Mouse (Mus musculus) liver, embryonic 14.5 days (tissue): ENCODE measurements around the gene Mxra7. TPM values are rescaled to one million over a fixed set of nuclear protein-coding genes. Genes with fewer than 3 reads are reported as not detected.

Experiments used
- ATAC-seq: fragments of 200-750 bp; cut with Nextera tagmentation; 2 replicates; pipeline ENCODE4 v1.8.0; 2017; ENCODE audit warnings: moderate number of reproducible peaks, mild to moderate bottlenecking, moderate library complexity; ENCODE audit not compliant: insufficient read depth
- DNase-seq, 3 experiments: peaks; one replicate each; pipeline ENCODE4 v3.0.0-alpha.2; 2012 to 2013; ENCODE audit warnings: low read depth in 3 of 3, low spot score in 3 of 3
- H3K27ac ChIP-seq: fragments of 300-500 bp; sonication (generic); 2 replicates; pipeline ENCODE4 v1.5.1; 2014; ENCODE audit warnings: moderate library complexity, mild to moderate bottlenecking, control low read depth, inconsistent platforms
- H3K27me3 ChIP-seq: fragments of 300-500 bp; sonication (generic); 2 replicates; pipeline ENCODE4 v1.6.1; 2014; ENCODE audit warnings: mild to moderate bottlenecking, low read length, moderate library complexity; ENCODE audit not compliant: control insufficient read depth, insufficient read depth
- H3K36me3 ChIP-seq: fragments of 300-500 bp; sonication (generic); replicated peaks from 2 replicates; pipeline ENCODE4 v1.6.1; 2014; ENCODE audit warnings: low read depth; ENCODE audit not compliant: control insufficient read depth, insufficient read depth
- H3K4me1 ChIP-seq, 2 experiments: fragments of 200-500 bp in 1 of 2; fragments of 300-500 bp in 1 of 2; sonication (generic) in 1 of 2; replicated peaks; 2 replicates each; pipeline ENCODE4 v1.6.1; 2012 to 2014; ENCODE audit warnings: antibody characterized with exemption in 1 of 2, inconsistent platforms in 1 of 2, low read length in 1 of 2; ENCODE audit not compliant: control insufficient read depth in 2 of 2, insufficient read depth in 2 of 2
- H3K4me2 ChIP-seq: fragments of 300-500 bp; sonication (generic); 2 replicates; pipeline ENCODE4 v1.6.1; 2014; ENCODE audit warnings: low read depth, mild to moderate bottlenecking, control low read depth, moderate library complexity
- H3K4me3 ChIP-seq, 2 experiments: fragments of 200-500 bp in 1 of 2; fragments of 300-500 bp in 1 of 2; sonication (generic) in 1 of 2; 2 replicates each; pipeline ENCODE4 v1.5.1; 2012 to 2014; ENCODE audit warnings: low read depth in 2 of 2, low read length in 2 of 2, mild to moderate bottlenecking in 2 of 2, control low read depth in 1 of 2, inconsistent platforms in 1 of 2, moderate library complexity in 1 of 2; ENCODE audit not compliant: insufficient read depth in 1 of 2
- H3K9ac ChIP-seq: fragments of 300-500 bp; sonication (generic); replicated peaks from 2 replicates; pipeline ENCODE4 v1.6.1; 2014; ENCODE audit warnings: mild to moderate bottlenecking, control low read depth, moderate library complexity
- H3K9me3 ChIP-seq: fragments of 300-500 bp; sonication (generic); 2 replicates; pipeline ENCODE4 v1.6.1; 2016; ENCODE audit warnings: low read length, mixed read lengths; ENCODE audit not compliant: control insufficient read depth
- CTCF ChIP-seq: IDR thresholded peaks from 2 replicates; pipeline ENCODE4 v1.5.1; 2016; ENCODE audit warnings: antibody characterized with exemption, low read depth, control low read depth
- EP300 ChIP-seq: IDR thresholded peaks from 2 replicates; pipeline ENCODE4 v1.6.1; 2016; ENCODE audit warnings: antibody characterized with exemption, low read depth
- WGBS: fragments of 180-500 bp; shearing (Covaris S2); extraction: QIAGEN DNeasy Blood & Tissue Kit; methylation state at CpG from one replicate; pipeline ENCODE4 v1.1.7; 2014; ENCODE audit not compliant: insufficient replicate concordance; 5-methylcytosine and 5-hydroxymethylcytosine counted together
- polyA plus RNA-seq, 2 experiments: library from polyadenylated mRNA; depleted of rRNA in 1 of 2; stranded (reverse) in 1 of 2; unstranded in 1 of 2; fragments of >200 nt; fragmentation: Nextera tagmentation in 1 of 2; extraction: Ambion mirVana in 1 of 2; gene quantifications; 2 replicates each; pipeline versions ENCODE4 v1.2.1 to v1.2.3; 2012 to 2014

Mxra7 gene
- polyA plus RNA-seq, 2 experiments = 1.1 to 1.3 TPM

GRCm38 (mm10) chr11:116818722-116819121 is 9.1 kb downstream of the Mxra7 start:
- H3K9me3 ChIP-seq = no peaks in the 10 kb centered on the region
- no peak overlapping the region for H3K27ac ChIP-seq
- H3K4me2 ChIP-seq = no peak overlapping the region
- no peak overlapping the region for H3K4me3 ChIP-seq
- TF ChIP-seq CTCF = no peak
- TF ChIP-seq EP300 = no peak
- H3K4me1 ChIP-seq = no peaks in the 10 kb centered on the region
- no peak overlapping the region for H3K9ac ChIP-seq
- H3K27me3 ChIP-seq = no peaks in the 10 kb centered on the region
- ATAC-seq = no peak
- H3K36me3 ChIP-seq = no peaks in the 10 kb centered on the region
- WGBS = 49% methylated on average over 8 of the region's 8 CpGs
- DNase-seq = no peak

- Histone ChIP-seq H3K4me1 (no peaks in the 10 kb centered on the region), H3K4me2 (no peak overlapping the region), H3K27ac (no peak overlapping the region), H3K27me3 (no peaks in the 10 kb centered on the region), H3K9me3 (no peaks in the 10 kb centered on the region), H3K4me3 (no peak overlapping the region), H3K9ac (no peak overlapping the region), H3K36me3 (no peaks in the 10 kb centered on the region)
- DNase-seq = no peak
- 66% methylated on average over 5 of the region's 5 CpGs for WGBS
- no peak for ATAC-seq
- no peak for TF ChIP-seq CTCF
- no peak for TF ChIP-seq EP300
These were observed 10.3 kb downstream of the Mxra7 start for GRCm38 (mm10) chr11:116817567-116817966.

DNA sequence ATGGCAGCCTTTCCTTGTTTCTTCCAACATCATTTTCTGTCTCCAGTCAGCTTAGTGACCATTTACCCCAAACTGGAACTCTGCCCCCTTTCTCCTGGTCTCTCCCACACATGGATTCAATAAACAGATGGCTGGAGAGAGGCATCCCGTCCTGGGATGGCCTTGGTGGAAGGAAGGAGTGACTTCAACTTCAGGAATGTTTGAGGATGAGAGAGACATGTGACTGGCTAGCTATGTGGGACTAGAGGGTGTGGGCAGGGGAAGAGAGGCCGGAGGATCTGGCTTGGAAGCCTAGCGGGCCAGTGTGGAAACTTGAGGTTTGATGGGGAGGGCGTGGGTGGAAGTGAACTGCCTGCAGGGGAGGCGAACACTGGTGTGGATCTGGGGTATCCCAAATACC is 11.1 kb downstream of the Mxra7 start:
- no peaks in the 10 kb centered on the region for H3K36me3 ChIP-seq
- no peaks in the 10 kb centered on the region for H3K27me3 ChIP-seq
- no peaks in the 10 kb centered on the region for H3K9me3 ChIP-seq
- WGBS = 58% methylated on average over 5 of the region's 5 CpGs
- no peak overlapping the region for H3K27ac ChIP-seq
- no peak for TF ChIP-seq EP300
- TF ChIP-seq CTCF = no peak
- H3K9ac ChIP-seq = no peak overlapping the region
- H3K4me3 ChIP-seq = no peak overlapping the region
- DNase-seq (no peak), ATAC-seq (no peak)
- no peaks in the 10 kb centered on the region for H3K4me1 ChIP-seq
- no peak overlapping the region for H3K4me2 ChIP-seq

DNA sequence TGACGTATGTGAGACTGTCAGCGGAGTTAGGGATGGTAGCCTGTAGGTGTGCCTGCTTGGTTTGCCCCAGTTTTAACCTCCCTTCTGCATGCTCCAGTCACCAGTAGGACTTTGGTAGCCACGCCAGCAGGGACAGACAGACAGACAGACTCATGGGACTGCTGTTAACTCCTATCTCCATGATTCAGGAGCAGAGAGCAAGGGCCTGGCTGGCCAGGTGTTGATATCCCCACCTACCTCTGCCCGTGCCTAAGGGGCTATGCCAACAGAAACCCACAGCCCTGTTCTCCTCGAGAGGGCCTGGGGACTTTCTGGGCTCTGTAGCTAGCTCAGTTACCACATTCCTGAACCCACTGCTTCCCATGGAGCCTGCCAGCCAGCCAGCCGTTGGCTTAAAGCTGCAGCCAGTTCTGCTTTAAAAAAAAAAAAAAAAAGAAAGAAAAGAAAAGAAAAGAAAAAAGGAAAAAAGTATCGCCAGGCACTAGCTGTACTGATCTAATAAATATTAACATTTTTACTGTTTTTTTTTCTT is 12.9 kb downstream of the Mxra7 start:
- H3K4me1 ChIP-seq = no peaks in the 10 kb centered on the region
- H3K27ac ChIP-seq = no peak overlapping the region
- no peak overlapping the region for H3K4me3 ChIP-seq
- no peaks in the 10 kb centered on the region for H3K27me3 ChIP-seq
- TF ChIP-seq EP300 (no peak), CTCF (no peak)
- no peak overlapping the region for H3K9ac ChIP-seq
- H3K9me3 ChIP-seq = no peaks in the 10 kb centered on the region
- ATAC-seq (no peak), DNase-seq (no peak)
- 46% methylated on average over 7 of the region's 7 CpGs for WGBS
- H3K4me2 ChIP-seq = no peak overlapping the region
- no peaks in the 10 kb centered on the region for H3K36me3 ChIP-seq

GRCm38 (mm10) chr11:116814076-116814883 is 13.6 kb downstream of the Mxra7 start:
- DNase-seq = no peak
- no peaks in the 10 kb centered on the region for H3K36me3 ChIP-seq

More at GRCm38 (mm10) chr11:116814076-116814883, 13.6 kb downstream of the Mxra7 start:
- no peak overlapping the region for H3K4me2 ChIP-seq
- no peak overlapping the region for H3K27ac ChIP-seq
- no peak overlapping the region for H3K9ac ChIP-seq
- no peak for TF ChIP-seq EP300
- no peak for TF ChIP-seq CTCF
- H3K27me3 ChIP-seq = no peaks in the 10 kb centered on the region
- no peaks in the 10 kb centered on the region for H3K9me3 ChIP-seq
- WGBS = 40% methylated on average over 20 of the region's 20 CpGs
- ATAC-seq = no peak
- no peak overlapping the region for H3K4me3 ChIP-seq
- no peaks in the 10 kb centered on the region for H3K4me1 ChIP-seq
